Mouse (Mus musculus) myocyte (in vitro differentiated cells): ENCODE measurements around the gene Sipa1l2.

Source experiments
- POLR2A ChIP-seq: IDR thresholded peaks from one replicate; pipeline ENCODE4 v1.6.1; 2011; ENCODE audit warnings: low read depth, mild to moderate bottlenecking, control low read depth, moderate library complexity; ENCODE audit not compliant: insufficient read length
- POLR2AphosphoS2 ChIP-seq: IDR thresholded peaks from one replicate; pipeline ENCODE4 v1.6.1; 2011; ENCODE audit warnings: low read depth, control low read depth; ENCODE audit not compliant: insufficient read length

GRCm38 (mm10) chr8:125515665-125516064 is 53.9 kb downstream of the Sipa1l2 start:
- TF ChIP-seq POLR2A = no peak
- no peak for TF ChIP-seq POLR2AphosphoS2
